In genomic region chr10:40151852-40152549, GRCm38 (mm10) we compare ENCODE assay signal across 10 mouse cellular contexts. TPM values are rescaled to one million over a fixed set of nuclear protein-coding genes. Genes with fewer than 3 reads are reported as not detected.
DNase-seq lines count a peak whose midpoint lies in the region; ATAC-seq and TF ChIP-seq lines count a peak whose summit lies in the region.
"Had no signal": no experiment of that assay in that cellular context is flagged by ENCODE, and none has a peak within 500 bp of the region (broad histone marks: within the 10 kb centered on the region; RNA-seq: fewer than 3 reads in every experiment).

No protein-coding gene starts in this region.

- peak overlapping the region; percentile 24 for H3K27ac ChIP-seq in heart, embryonic 13.5 days (replicated peaks)
- H3K27ac ChIP-seq in embryonic facial prominence, embryonic 13.5 days: peak overlapping the region; percentile 78
- peak overlapping the region; percentile 77 for H3K27ac ChIP-seq in limb, embryonic 15.5 days
- H3K27ac ChIP-seq in midbrain, embryonic 13.5 days: no peak overlapping the region
- H3K27ac ChIP-seq: gastrocnemius, adult 2 months had no signal

- H3K79me2 ChIP-seq in C2C12 (ENCODE audit: control insufficient read depth, insufficient read depth): no peaks in the 10 kb centered on the region

- ATAC-seq in heart, embryonic 13.5 days (ENCODE audit: extremely low read depth, insufficient number of reproducible peaks, low FRiP score, low TSS enrichment): no peak; the same call in 1 of the 2 replicates
- no peak for ATAC-seq in embryonic facial prominence, embryonic 13.5 days (ENCODE audit: insufficient number of reproducible peaks, insufficient read depth, low FRiP score, low TSS enrichment, low read depth)
- peak; percentile 48 for ATAC-seq in limb, embryonic 15.5 days (ENCODE audit: insufficient number of reproducible peaks, low FRiP score, low TSS enrichment, low read depth)
- ATAC-seq in midbrain, embryonic 13.5 days: no peak
- ATAC-seq: midbrain, embryonic 16.5 days had no signal

- H3K4me2 ChIP-seq in heart, embryonic 13.5 days: no peak overlapping the region
- no peak overlapping the region for H3K4me2 ChIP-seq in embryonic facial prominence, embryonic 13.5 days
- no peak overlapping the region for H3K4me2 ChIP-seq in limb, embryonic 15.5 days
- no peak overlapping the region for H3K4me2 ChIP-seq in midbrain, embryonic 13.5 days (replicated peaks)

- peak overlapping the region; percentile 23 for H3ac ChIP-seq in C2C12 (ENCODE audit: control insufficient read depth, insufficient read length, low read depth)

- no peaks in the 10 kb centered on the region for H3K36me3 ChIP-seq in heart, embryonic 13.5 days
- no peaks in the 10 kb centered on the region for H3K36me3 ChIP-seq in C2C12 (ENCODE audit: control insufficient read depth, insufficient read depth)
- H3K36me3 ChIP-seq in embryonic facial prominence, embryonic 13.5 days: no peaks in the 10 kb centered on the region
- H3K36me3 ChIP-seq in limb, embryonic 15.5 days: no peaks in the 10 kb centered on the region
- no peaks in the 10 kb centered on the region for H3K36me3 ChIP-seq in midbrain, embryonic 13.5 days

- WGBS in heart, embryonic 13.5 days: 52% methylated on average over 8 of the region's 8 CpGs
- WGBS in embryonic facial prominence, embryonic 13.5 days: 31% methylated on average over 8 of the region's 8 CpGs
- 25% methylated on average over 8 of the region's 8 CpGs for WGBS in limb, embryonic 15.5 days
- 75% methylated on average over 8 of the region's 8 CpGs for WGBS in midbrain, embryonic 13.5 days

- H3K9me3 ChIP-seq in heart, embryonic 13.5 days: no peaks in the 10 kb centered on the region
- H3K9me3 ChIP-seq in embryonic facial prominence, embryonic 13.5 days: no peaks in the 10 kb centered on the region
- no peaks in the 10 kb centered on the region for H3K9me3 ChIP-seq in limb, embryonic 15.5 days
- no peaks in the 10 kb centered on the region for H3K9me3 ChIP-seq in midbrain, embryonic 13.5 days

- no peaks in the 10 kb centered on the region for H3K27me3 ChIP-seq in heart, embryonic 13.5 days (replicated peaks)
- no peaks in the 10 kb centered on the region for H3K27me3 ChIP-seq in C2C12 (ENCODE audit: control insufficient read depth, insufficient read depth, insufficient read length)
- H3K27me3 ChIP-seq in embryonic facial prominence, embryonic 13.5 days: no peaks in the 10 kb centered on the region
- H3K27me3 ChIP-seq in limb, embryonic 15.5 days: no peaks in the 10 kb centered on the region
- H3K27me3 ChIP-seq in midbrain, embryonic 13.5 days: no peaks in the 10 kb centered on the region

- intact Hi-C loops in heart, postnatal 10 days (cut with DNase I): no loop called here

- H3K4me1 ChIP-seq in heart, embryonic 13.5 days: peaks cover 16% of the 10 kb centered on the region
- H3K4me1 ChIP-seq in embryonic facial prominence, embryonic 13.5 days: peaks cover 14% of the 10 kb centered on the region
- H3K4me1 ChIP-seq in limb, embryonic 15.5 days: peaks cover 4% of the 10 kb centered on the region
- H3K4me1 ChIP-seq in midbrain, embryonic 13.5 days (replicated peaks): no peaks in the 10 kb centered on the region

- H3K4me3 ChIP-seq in heart, embryonic 13.5 days: no peak overlapping the region
- no peak overlapping the region for H3K4me3 ChIP-seq in C2C12 (ENCODE audit: insufficient read depth, poor library complexity, severe bottlenecking)
- no peak overlapping the region for H3K4me3 ChIP-seq in embryonic facial prominence, embryonic 13.5 days
- no peak overlapping the region for H3K4me3 ChIP-seq in limb, embryonic 15.5 days
- H3K4me3 ChIP-seq in midbrain, embryonic 13.5 days (replicated peaks): no peak overlapping the region
- H3K4me3 ChIP-seq: gastrocnemius, adult 2 months had no signal

- H3K9ac ChIP-seq in heart, embryonic 13.5 days: no peak overlapping the region
- H3K9ac ChIP-seq in embryonic facial prominence, embryonic 13.5 days: no peak overlapping the region
- H3K9ac ChIP-seq in limb, embryonic 15.5 days: no peak overlapping the region
- H3K9ac ChIP-seq in midbrain, embryonic 13.5 days (replicated peaks): no peak overlapping the region

- no peak for TF ChIP-seq CTCF in C2C12 (IDR thresholded peaks at IDR 0.05; ENCODE audit: control insufficient read depth, insufficient read depth, insufficient read length)

- H3K79me3 ChIP-seq in C2C12 (ENCODE audit: low read depth): no peaks in the 10 kb centered on the region

- DNase-seq in heart, postnatal 10 days: no peak
- DNase-seq in spleen, postnatal 36 days (ENCODE audit: low spot score in 2 of 2): no peak
- no peak for DNase-seq in ovary, adult 18-20 months (ENCODE audit: low spot score)
- DNase-seq: gastrocnemius, adult 2 months had no signal

TF ChIP-seq in C2C12, 6 proteins besides CTCF, POLR2A, EP300 and RAD21:
- no peak for TF ChIP-seq MYOG (IDR thresholded peaks at IDR 0.05; ENCODE audit: control insufficient read depth, extremely low read depth, insufficient read length)

RNA-seq across cellular contexts. Expression of gene Slc16a10, which starts 9.9 kb away (rescaled TPM):
- 14.9 and 19.6 TPM in 2 replicates for polyA plus RNA-seq in heart, embryonic 13.5 days (2015; fragmentation: Nextera tagmentation; extraction: Ambion mirVana)
- total RNA-seq in heart, postnatal 10 days (2021): 10 to 100 TPM; 13.4 to 16.2 TPM
- 1.5 TPM for polyA plus RNA-seq in C2C12 (2012; fragmentation: generic; extraction: Trizol)
- 6.8 and 9.5 TPM in 2 replicates for polyA plus RNA-seq in embryonic facial prominence, embryonic 13.5 days (2015; fragmentation: Nextera tagmentation; extraction: Ambion mirVana)
- 7.3 and 7.9 TPM in 2 replicates for polyA plus RNA-seq in limb, embryonic 15.5 days (2015; fragmentation: Nextera tagmentation; extraction: Ambion mirVana)
- 2.2 and 2.7 TPM in 2 replicates for polyA plus RNA-seq in midbrain, embryonic 13.5 days (2015; fragmentation: Nextera tagmentation; extraction: Ambion mirVana)
